Mouse (Mus musculus) c-Kit-negative CD71-positive TER-119-positive erythroid progenitor cells, embryonic 14.5 days (primary cell): ENCODE measurements around the gene Tlk2.

Source experiments
- DNase-seq: peaks from one replicate; pipeline ENCODE4 v3.0.0-alpha.2; 2013; ENCODE audit warnings: low read depth, low spot score

Gene Tlk2

GRCm38 (mm10) chr11:105312972-105313632 is 134.5 kb downstream of the Tlk2 start:
- no peak for DNase-seq

GRCm38 (mm10) chr11:105313633-105314014 is 135.0 kb downstream of the Tlk2 start:
- DNase-seq: no peak

GRCm38 (mm10) chr11:105315296-105315695 is 136.7 kb downstream of the Tlk2 start:
- DNase-seq: no peak

GRCm38 (mm10) chr11:105316121-105316520 is 137.5 kb downstream of the Tlk2 start:
- no peak for DNase-seq

GRCm38 (mm10) chr11:105317769-105318168 is 139.2 kb downstream of the Tlk2 start:
- DNase-seq: no peak

- DNase-seq: no peak
Measured at GRCm38 (mm10) chr11:105321090-105321489, 142.5 kb downstream of the Tlk2 start.

GRCm38 (mm10) chr11:105323530-105323929 is 144.9 kb downstream of the Tlk2 start:
- DNase-seq: no peak

- DNase-seq: no peak
Measured at GRCm38 (mm10) chr11:105327101-105327500, 148.5 kb downstream of the Tlk2 start.

- DNase-seq: no peak
Measured at GRCm38 (mm10) chr11:105329962-105330361, 151.4 kb downstream of the Tlk2 start.

- no peak for DNase-seq
Measured at GRCm38 (mm10) chr11:105331129-105331528, 152.5 kb downstream of the Tlk2 start.

- no peak for DNase-seq
Measured at GRCm38 (mm10) chr11:105331732-105332131, 153.1 kb downstream of the Tlk2 start.

- no peak for DNase-seq
Measured at GRCm38 (mm10) chr11:105332468-105332867, 153.9 kb downstream of the Tlk2 start.
